Mouse (Mus musculus) intestine, embryonic 14.5 days (tissue): ENCODE results near the gene Cenps. TPM values are rescaled to one million over a fixed set of nuclear protein-coding genes. Genes with fewer than 3 reads are reported as not detected.

Source experiments
- ATAC-seq: fragments of 200-750 bp; cut with Nextera tagmentation; replicated peaks from 2 replicates; pipeline ENCODE4 v1.8.0; 2017; ENCODE audit warnings: low read depth, moderate number of reproducible peaks, moderate TSS enrichment, moderate library complexity; ENCODE audit not compliant: low FRiP score, low TSS enrichment
- DNase-seq: peaks from one replicate; pipeline ENCODE4 v3.0.0-alpha.2; 2018; ENCODE audit warnings: low spot score
- H3K27ac ChIP-seq: fragments of 300-500 bp; sonication (generic); 2 replicates; pipeline ENCODE4 v1.5.1; 2014; ENCODE audit warnings: low read depth, mild to moderate bottlenecking, control low read depth
- H3K27me3 ChIP-seq: fragments of 300-500 bp; sonication (generic); replicated peaks from 2 replicates; pipeline ENCODE4 v1.6.1; 2014; ENCODE audit warnings: low read length, control low read depth; ENCODE audit not compliant: control insufficient read depth, insufficient read depth
- H3K36me3 ChIP-seq: fragments of 300-500 bp; sonication (generic); 2 replicates; pipeline ENCODE4 v1.6.1; 2014; ENCODE audit warnings: low read length, control low read depth; ENCODE audit not compliant: control insufficient read depth, insufficient read depth
- H3K4me1 ChIP-seq: fragments of 300-500 bp; sonication (generic); replicated peaks from 2 replicates; pipeline ENCODE4 v1.6.1; 2014; ENCODE audit warnings: low read length, control low read depth, mixed read lengths; ENCODE audit not compliant: control insufficient read depth, insufficient read depth
- H3K4me2 ChIP-seq: fragments of 300-500 bp; sonication (generic); 2 replicates; pipeline ENCODE4 v1.6.1; 2014; ENCODE audit warnings: low read length
- H3K4me3 ChIP-seq: fragments of 300-500 bp; sonication (generic); 2 replicates; pipeline ENCODE4 v1.5.1; 2014; ENCODE audit warnings: low read depth, low read length, control low read depth, mixed read lengths
- H3K9ac ChIP-seq: fragments of 300-500 bp; sonication (generic); 2 replicates; pipeline ENCODE4 v1.6.1; 2014; ENCODE audit warnings: mild to moderate bottlenecking, low read length
- H3K9me3 ChIP-seq: fragments of 300-500 bp; sonication (generic); 2 replicates; pipeline ENCODE4 v1.6.1; 2016; ENCODE audit warnings: low read length, control low read depth; ENCODE audit not compliant: control insufficient read depth
- WGBS: fragments of 180-500 bp; shearing (Covaris S2); extraction: QIAGEN DNeasy Blood & Tissue Kit; methylation state at CpG from one replicate; pipeline ENCODE4 v1.1.7; 2014; 5-methylcytosine and 5-hydroxymethylcytosine counted together
- polyA plus RNA-seq: library from polyadenylated mRNA; unstranded; fragments of >200 nt; fragmentation: Nextera tagmentation; extraction: Ambion mirVana; gene quantifications from 2 replicates; pipeline ENCODE4 v1.2.1, GENCODE M21; 2014

Cenps gene
- polyA plus RNA-seq, 1 experiment from 2014 or later, result 33.8 TPM

DNA sequence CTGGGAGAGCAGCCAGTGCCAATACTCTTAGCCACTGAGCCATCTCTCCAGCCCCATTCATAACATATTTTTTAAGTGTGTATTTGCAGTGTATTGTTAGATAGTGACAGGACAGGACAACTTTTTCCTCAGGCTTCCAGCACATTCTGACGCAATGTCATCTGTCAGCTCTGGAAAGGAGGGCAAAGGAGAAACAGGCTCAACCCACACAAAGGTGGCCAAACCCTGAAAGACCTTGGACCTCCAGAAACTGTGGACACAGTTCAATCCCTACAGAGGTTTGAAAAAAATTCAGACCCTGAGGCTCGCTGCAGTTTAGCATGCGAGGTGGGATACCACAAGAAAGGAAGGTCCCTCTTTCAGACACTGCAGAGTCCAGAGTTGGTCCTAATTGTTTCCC lies 39.5 kb downstream of the Cenps start:
- H3K4me2 ChIP-seq, result peak overlapping the region; percentile 98
- 79% methylated on average over 3 of the region's 3 CpGs for WGBS
- no peak overlapping the region for H3K9ac ChIP-seq
- peaks cover 14% of the 10 kb centered on the region for H3K4me1 ChIP-seq
- H3K9me3 ChIP-seq, result no peaks in the 10 kb centered on the region
- DNase-seq (no peak), ATAC-seq (no peak)
- H3K27ac ChIP-seq, result no peak overlapping the region
- peak overlapping the region; percentile 92 for H3K4me3 ChIP-seq
- no peaks in the 10 kb centered on the region for H3K27me3 ChIP-seq
- peaks cover 9% of the 10 kb centered on the region; the same call in 1 of the 2 replicates for H3K36me3 ChIP-seq

DNA sequence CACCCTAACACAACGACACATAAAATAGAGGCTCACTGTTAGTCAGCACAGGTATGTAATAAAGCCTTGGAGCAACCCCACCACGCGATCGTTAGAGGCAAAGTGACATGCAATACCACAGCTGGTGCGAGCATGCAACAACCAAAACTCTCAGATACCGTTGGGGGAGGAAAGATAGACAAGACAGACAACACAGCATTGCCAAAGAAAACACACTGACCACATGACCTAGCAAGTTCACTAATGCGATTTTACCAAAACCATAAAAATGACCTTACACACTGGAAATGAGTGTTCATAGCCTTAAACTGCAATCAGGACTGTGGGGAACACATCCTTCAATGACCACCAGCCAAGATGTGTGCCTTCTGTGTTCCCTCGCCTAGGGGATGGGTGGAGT lies 46.1 kb downstream of the Cenps start:
- Histone ChIP-seq H3K4me2 (no peak overlapping the region), H3K4me3 (no peak overlapping the region), H3K9ac (no peak overlapping the region), H3K27ac (no peak overlapping the region), H3K9me3 (no peaks in the 10 kb centered on the region), H3K27me3 (no peaks in the 10 kb centered on the region), H3K36me3 (peaks cover 11% of the 10 kb centered on the region; the same call in 1 of the 2 replicates), H3K4me1 (no peaks in the 10 kb centered on the region)
- DNase-seq (no peak), ATAC-seq (no peak)
- 91% methylated on average over 8 of the region's 8 CpGs for WGBS

- DNase-seq (no peak), ATAC-seq (no peak)
- peaks cover 3% of the 10 kb centered on the region; the same call in 1 of the 2 replicates for H3K4me1 ChIP-seq
- no peaks in the 10 kb centered on the region for H3K36me3 ChIP-seq
- H3K4me2 ChIP-seq, result no peak overlapping the region
- H3K4me3 ChIP-seq, result no peak overlapping the region
- H3K9me3 ChIP-seq, result no peaks in the 10 kb centered on the region
- no peak overlapping the region for H3K9ac ChIP-seq
- H3K27me3 ChIP-seq, result no peaks in the 10 kb centered on the region
- H3K27ac ChIP-seq, result no peak overlapping the region
- 67% methylated on average over 5 of the region's 5 CpGs for WGBS
Observed at GRCm38 (mm10) chr4:149085381-149085780, 52.0 kb downstream of the Cenps start.

DNA sequence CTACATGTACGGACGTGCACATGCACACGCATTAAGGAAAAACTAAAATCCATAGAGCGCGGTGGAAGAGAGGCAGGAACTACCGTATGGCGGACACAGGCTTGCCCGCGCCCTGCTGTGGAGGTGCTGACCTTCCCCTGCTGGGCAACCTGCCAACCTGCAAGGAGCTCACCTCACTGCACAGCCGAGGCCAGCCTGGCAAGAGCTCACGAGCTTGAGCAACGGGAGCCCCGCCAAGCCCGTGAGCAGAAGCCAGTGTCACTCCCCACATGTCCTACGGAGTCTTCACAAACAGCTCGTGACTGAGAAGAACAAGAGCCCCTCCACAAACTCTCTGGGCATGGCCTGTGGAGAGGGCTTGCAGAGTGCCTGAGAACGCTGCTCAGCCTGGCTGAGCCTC lies 55.9 kb downstream of the Cenps start:
- WGBS, result 82% methylated on average over 17 of the region's 17 CpGs
- H3K4me3 ChIP-seq, result no peak overlapping the region
- no peak for DNase-seq
- H3K9me3 ChIP-seq, result no peaks in the 10 kb centered on the region
- H3K36me3 ChIP-seq, result no peaks in the 10 kb centered on the region
- no peak overlapping the region for H3K9ac ChIP-seq
- no peaks in the 10 kb centered on the region for H3K27me3 ChIP-seq
- no peak overlapping the region for H3K4me2 ChIP-seq
- peaks cover 3% of the 10 kb centered on the region; the same call in 1 of the 2 replicates for H3K4me1 ChIP-seq
- H3K27ac ChIP-seq, result no peak overlapping the region
- ATAC-seq, result no peak

- H3K9ac ChIP-seq, result no peak overlapping the region
- H3K4me1 ChIP-seq, result peaks cover 3% of the 10 kb centered on the region; the same call in 1 of the 2 replicates
- no peaks in the 10 kb centered on the region for H3K9me3 ChIP-seq
- no peaks in the 10 kb centered on the region for H3K27me3 ChIP-seq
- no peak for ATAC-seq
- WGBS, result 86% methylated on average over 8 of the region's 8 CpGs
- H3K36me3 ChIP-seq, result 0 out of 2 replicates have a peak, but pooled peaks cover 2% of the 10 kb centered on the region
- no peak overlapping the region for H3K4me3 ChIP-seq
- H3K4me2 ChIP-seq, result no peak overlapping the region
- no peak overlapping the region for H3K27ac ChIP-seq
- DNase-seq, result no peak
Observed at GRCm38 (mm10) chr4:149080111-149080510, 57.3 kb downstream of the Cenps start.

DNA sequence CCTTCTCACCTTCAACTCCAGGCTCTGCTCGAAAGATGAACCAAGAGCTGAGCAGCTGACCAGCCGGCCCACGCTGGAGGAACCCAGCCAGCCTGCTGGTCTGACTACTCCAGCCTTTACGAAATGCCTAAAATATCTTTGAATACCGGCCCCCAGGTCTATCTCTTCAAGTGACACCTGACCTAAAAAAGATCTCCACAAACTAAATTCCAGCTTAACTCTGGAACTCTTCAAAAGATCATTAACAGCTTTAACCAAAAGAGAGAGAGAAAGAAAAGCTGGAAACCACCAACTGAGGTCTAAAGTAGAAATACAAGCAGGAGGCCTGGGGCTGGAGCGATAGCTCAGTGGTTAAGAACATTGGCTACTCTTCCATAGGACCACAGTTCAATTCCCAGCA lies 57.8 kb downstream of the Cenps start:
- H3K4me2 ChIP-seq, result no peak overlapping the region
- H3K9ac ChIP-seq, result no peak overlapping the region
- 0 out of 2 replicates have a peak, but pooled peaks cover 6% of the 10 kb centered on the region for H3K36me3 ChIP-seq
- 68% methylated on average over 6 of the region's 6 CpGs for WGBS
- no peaks in the 10 kb centered on the region for H3K27me3 ChIP-seq
- H3K27ac ChIP-seq, result no peak overlapping the region
- no peak for DNase-seq
- peaks cover 3% of the 10 kb centered on the region; the same call in 1 of the 2 replicates for H3K4me1 ChIP-seq
- no peak overlapping the region for H3K4me3 ChIP-seq
- no peaks in the 10 kb centered on the region for H3K9me3 ChIP-seq
- ATAC-seq, result no peak

DNA sequence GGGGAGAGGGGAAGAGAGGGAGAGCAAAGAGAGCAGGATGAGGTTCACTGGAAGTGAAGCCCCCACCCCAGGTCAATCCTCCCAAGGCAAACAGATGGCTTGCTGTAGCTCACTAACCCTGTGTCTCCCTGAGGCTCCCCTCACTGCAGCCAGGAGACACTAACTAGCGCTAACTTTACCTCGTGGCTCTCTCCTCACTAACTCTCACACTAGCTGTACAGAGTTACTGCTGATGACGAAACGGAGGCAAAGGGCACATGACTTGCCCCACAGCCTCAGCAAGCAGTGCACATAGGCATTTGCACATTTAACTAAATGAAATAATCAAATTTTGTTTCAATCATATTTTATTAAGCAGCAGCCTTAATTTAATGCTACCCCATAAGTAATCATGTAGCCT lies 59.2 kb downstream of the Cenps start:
- no peak for DNase-seq
- no peak for ATAC-seq

More for the DNA sequence above, 59.2 kb downstream of the Cenps start:
- Histone ChIP-seq H3K9ac (no peak overlapping the region), H3K36me3 (peaks cover 6% of the 10 kb centered on the region; the same call in 1 of the 2 replicates), H3K4me1 (peaks cover 3% of the 10 kb centered on the region; the same call in 1 of the 2 replicates), H3K27me3 (no peaks in the 10 kb centered on the region), H3K27ac (no peak overlapping the region), H3K4me3 (no peak overlapping the region), H3K4me2 (no peak overlapping the region), H3K9me3 (no peaks in the 10 kb centered on the region)
- 49% methylated on average over 4 of the region's 4 CpGs for WGBS

Other genes with a start within 250 kb of the Cenps start
- gene Pex14, start 37.8 kb downstream of the Cenps start, polyA plus RNA-seq, result 43.9 and 46.0 TPM in 2 replicates
- 37.4 and 39.8 TPM in 2 replicates for gene Dffa, start 33.5 kb downstream of the Cenps start, polyA plus RNA-seq
- gene Cort, start 10.9 kb downstream of the Cenps start, polyA plus RNA-seq, result 0.38 TPM in 1 of 2 replicates, not detected in the other
- gene Pgd, start 29.1 kb upstream of the Cenps start, polyA plus RNA-seq, result 67.2 and 76.5 TPM in 2 replicates
- 34.4 and 36.5 TPM in 2 replicates for gene Kif1b, start 170.1 kb upstream of the Cenps start, polyA plus RNA-seq